Mouse (Mus musculus) skeletal muscle tissue, adult 2 months (tissue): ENCODE measurements around the gene Samd3.

Source experiments
- DNase-seq: peaks from one replicate; pipeline ENCODE4 v3.0.0-alpha.2; 2012; ENCODE audit warnings: low read depth, low spot score

Samd3 gene

GRCm38 (mm10) chr10:26303485-26303884, 74.0 kb downstream of the Samd3 start:
- no peak for DNase-seq

GRCm38 (mm10) chr10:26314327-26314726, 84.8 kb downstream of the Samd3 start:
- no peak for DNase-seq

DNA sequence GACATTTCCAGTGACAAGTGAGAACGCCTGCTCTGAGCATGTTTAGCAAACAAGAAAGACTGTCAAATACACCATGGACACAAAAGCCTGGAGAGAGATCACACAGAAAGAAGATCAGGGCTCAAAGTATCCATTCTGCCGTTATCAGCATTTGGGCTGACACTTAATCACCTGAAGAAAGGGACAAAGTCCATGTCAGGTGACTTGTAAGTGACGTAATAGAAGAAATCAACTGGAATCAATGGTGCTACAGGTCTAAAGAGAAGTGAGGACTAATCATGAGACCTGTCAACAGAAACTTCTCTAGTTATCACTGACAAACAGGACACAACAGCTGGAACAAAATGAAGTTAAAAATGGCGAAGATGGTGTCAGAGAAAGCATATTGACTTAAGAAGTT, 91.2 kb downstream of the Samd3 start:
- no peak for DNase-seq
